Mouse (Mus musculus): Measurements from ENCODE around the gene Mia. TPM values are rescaled to one million over a fixed set of nuclear protein-coding genes. Genes with fewer than 3 reads are reported as not detected.

Gene Mia
- total RNA-seq, 2 experiments from 2014 or later, result 2.3 to 2.4 TPM

DNA sequence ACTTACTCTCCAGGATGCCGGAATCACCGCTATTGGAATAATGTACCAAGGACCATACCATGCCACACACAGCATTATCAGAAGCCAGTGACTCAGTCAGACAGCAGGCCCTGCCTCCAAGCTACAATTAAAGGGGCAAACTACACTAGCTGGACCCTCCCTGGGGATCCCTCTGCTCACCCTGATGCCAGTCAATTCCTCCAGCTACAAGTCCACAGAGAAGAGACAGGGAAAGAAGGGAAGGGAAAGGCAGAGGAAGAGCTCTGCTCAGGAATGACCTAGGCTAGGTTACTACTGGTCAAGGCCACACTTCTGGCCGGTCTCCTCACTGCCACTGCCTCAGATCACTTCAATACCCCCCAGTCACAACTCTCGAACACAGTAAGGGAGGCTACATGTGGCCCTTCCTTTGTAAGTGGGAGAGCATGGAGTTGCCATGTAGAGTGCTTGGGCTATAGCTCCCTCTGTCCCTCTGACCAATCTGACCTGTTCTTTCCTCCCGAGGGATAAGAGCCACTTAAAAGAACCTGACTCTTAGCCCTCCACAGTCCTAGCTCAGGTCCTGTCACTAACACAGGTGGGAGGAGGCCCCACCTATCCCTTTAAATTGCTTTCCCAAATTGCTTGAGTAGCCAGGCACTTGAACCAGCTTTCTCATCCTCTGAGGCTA, 18.0 kb downstream of the Mia start:
- intact Hi-C loops (cut with DNase I), result no loop called here
- DNase-seq, result no peak

DNA sequence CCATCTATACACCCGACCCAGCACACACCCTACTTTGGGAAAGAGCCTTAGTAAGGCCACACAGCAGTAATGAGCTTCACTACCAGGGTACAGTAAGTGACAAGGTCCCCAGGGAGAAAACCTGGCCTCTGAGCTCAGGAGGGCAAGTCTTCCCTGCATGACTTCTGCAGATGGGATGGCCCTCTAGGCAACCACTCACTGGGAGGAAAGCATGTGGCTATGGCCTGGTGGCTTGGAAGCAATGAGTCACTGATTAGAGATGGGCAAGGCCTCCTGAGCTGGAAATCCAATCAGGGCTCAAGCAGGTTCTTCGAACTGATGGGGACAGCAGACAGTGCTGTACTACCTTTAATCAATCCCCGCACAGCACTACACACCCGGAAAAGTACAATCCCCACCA, 19.2 kb downstream of the Mia start:
- no peak for DNase-seq
- intact Hi-C loops (cut with DNase I), result no loop called here

DNA sequence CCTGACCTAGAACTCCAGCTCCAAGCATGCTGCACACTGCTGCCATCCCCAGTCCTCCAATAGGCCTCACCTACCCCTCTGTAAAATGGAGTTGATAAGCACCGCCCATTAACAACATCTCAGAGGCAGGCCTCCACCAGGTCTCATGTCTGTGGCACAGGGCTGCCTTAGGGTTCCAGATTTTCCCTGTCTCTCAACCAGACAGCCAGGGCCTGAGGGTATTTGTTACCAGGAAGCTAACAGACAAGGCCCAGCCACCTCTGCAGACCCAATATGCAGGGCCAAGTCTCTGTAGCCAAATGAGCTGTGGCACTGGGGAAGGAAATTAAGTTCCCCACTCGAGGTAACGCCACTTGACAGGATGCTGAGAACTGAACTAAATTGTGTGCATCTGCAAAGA, 20.0 kb downstream of the Mia start:
- DNase-seq, result no peak
- intact Hi-C loops (cut with DNase I), result no loop called here

DNA sequence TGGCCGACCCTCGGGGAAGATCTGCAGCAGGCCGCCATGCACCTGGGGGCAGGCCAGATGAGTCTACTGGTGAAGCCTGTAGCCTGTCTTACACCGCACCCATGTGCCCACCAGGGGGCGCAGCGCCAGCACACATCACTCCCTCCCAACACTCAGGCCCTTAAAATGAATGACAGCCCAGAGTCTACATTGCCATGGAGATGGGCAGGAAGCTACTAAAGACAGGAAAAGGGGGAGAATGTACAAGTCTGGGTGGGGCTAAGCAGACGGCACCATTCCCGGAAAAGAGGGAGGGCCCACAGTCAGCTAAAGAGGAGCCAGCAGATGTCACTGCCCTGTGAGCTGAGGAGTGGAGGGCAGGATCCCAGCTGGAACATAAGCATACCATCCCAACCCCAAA, 21.1 kb downstream of the Mia start:
- intact Hi-C loops (cut with DNase I), result no loop called here
- peak; percentile 90 for DNase-seq

DNA sequence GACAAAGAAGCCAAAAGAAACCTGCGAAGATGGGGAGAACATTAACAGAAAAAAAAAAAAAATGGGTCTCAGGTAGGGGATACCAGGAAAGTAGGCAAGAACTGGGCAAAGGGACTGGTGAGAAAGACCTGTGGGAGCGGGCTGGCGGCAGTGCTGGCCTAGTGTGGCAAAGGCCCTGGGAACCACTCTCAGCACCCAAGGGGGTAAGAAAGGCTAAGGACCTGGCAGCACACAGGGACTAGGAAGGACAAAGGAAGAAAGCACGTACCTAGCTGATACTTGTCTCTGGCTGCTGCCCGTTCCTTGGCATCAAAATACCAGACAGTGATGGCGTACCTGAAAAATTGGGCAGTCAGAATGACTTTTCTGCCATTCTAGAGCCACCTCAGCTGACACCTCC, 21.7 kb downstream of the Mia start:
- DNase-seq, result no peak
- intact Hi-C loops (cut with DNase I), result no loop called here

DNA sequence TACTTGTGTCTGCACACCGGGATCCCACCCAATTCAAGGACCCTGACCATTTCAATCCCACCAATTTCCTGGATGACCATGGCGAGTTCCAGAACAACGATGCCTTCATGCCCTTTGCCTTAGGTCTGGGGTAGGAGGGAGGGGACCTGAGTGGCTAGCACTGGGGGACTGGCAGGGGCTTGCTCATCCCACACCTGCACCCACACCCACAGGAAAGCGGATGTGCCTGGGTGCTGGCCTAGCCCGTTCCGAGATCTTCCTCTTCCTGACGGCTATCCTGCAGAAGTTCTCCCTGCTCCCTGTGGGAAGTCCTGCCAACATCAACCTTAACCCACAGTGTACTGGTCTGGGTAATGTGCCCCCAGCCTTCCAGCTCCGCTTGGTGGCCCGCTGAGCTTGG, 22.8 kb downstream of the Mia start:
- intact Hi-C loops (cut with DNase I), result no loop called here
- no peak for DNase-seq

DNA sequence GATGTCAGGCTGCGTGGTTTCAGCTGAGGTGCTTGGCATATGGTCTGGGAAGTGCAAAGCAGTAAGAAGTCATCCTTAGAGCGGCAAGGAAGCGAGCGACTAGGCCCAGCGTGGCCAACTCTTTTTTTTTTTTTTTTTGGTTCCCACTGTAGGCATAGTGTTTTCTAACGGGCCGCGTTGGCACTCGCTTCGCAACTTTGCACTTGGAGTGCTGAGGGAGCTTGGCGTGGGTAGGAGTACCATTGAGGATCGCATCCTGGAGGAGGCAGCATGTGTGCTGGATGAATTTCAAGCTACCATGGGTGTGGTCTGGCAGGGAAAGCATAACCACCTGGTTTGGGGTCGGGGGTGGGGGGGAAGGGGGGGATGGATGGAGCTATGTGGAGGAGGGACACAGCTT, 25.0 kb downstream of the Mia start:
- no peak for DNase-seq
- intact Hi-C loops (cut with DNase I), result no loop called here

DNA sequence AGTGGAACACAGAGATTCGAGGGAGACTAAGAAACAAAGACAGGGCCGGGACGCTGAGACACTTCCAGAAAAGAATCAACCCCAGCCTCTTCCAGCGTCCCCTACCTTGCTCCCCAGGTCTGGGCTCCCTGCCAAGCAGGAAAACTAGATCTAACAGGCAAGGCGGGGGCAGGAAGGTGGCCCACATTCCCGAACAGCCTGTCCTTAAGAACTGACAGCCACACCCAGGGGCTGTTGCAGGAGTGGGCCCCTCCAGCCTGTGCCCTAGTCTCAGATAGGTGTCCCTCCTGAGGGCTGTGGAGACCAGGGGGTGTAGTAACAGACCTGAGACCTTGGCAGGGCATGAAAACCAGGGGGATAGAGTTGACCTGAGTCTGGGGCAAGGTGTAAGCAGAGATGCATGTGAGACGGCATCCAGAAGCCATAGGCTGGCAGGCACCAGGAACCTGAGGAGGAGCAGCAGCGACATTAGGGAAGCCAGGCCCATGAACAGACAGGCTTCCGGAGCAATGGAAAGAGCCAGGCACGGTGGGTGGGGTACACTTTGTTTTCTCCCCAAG, 27.7 kb downstream of the Mia start, which contains the start of gene Cyp2t4:
Gene Cyp2t4 (plus strand): TSS at position 510 of the 560 bp plus-strand sequence.
- no peak for DNase-seq
- intact Hi-C loops (cut with DNase I), result no loop called here

DNA sequence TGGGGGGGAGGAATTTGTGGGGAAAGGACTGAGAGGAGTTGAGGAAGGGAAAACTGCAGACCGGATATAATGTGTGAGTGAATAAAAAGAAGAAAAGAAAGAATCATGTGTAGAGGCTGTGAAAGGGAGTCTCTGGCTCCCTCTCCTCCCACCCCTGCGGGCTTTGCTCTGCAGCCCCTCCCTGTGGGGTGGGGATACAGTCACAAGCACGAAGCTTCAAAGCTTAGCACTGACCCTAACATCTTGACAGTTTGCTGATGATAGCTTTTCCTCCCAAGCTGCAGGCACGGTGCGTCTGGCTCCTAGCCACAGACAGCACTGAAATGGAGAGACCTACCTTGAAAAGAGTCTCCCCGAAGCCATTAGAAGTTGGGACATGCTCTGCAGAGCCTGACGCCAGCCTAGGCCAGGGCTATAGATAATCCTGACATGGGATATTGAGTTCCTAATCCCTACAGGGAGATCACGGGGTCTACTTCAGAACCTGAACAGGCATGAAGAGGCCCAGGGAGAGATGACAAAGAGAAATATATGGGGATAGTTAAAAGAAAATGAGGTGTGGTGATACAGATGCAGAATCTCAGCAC, 44.5 kb downstream of the Mia start:
- no peak for DNase-seq
- intact Hi-C loops (cut with DNase I), result no loop called here

DNA sequence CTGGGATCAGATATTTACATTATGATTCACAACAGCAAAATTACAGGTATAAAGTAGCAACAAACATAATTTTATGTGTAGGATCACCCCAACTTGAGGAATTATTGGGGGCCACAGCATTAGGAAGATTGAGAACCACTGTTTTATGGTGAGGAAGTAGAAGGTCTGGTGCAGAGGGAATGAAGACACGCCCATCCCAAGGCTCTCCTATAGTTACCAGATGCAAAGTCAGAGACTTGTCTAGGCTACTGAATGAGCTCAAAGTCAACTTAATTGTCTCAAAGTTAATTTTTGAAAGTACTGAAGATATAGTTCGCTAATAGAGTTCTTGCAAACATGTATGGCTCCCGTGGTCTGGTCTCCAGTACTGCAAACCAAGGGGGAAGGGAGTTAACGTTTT, 47.2 kb downstream of the Mia start:
- intact Hi-C loops (cut with DNase I), result no loop called here
- DNase-seq, result no peak

DNA sequence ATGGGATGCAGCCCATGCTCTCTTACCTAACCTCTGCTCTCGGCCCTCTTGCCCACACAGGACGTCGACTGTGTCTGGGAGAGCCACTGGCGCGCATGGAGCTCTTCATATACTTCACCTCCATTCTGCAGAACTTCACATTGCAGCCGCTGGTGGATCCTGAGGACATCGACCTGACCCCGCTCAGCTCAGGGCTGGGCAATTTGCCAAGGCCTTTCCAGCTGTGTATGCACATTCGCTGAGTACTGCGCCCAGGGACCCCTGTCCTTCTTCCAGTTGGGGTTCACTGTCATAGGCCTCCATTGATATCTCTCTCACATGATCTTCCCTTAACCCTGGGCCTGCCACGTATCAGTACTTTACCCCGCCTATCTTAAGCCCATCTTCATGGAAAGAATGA, 47.8 kb downstream of the Mia start:
- intact Hi-C loops (cut with DNase I), result no loop called here
- no peak for DNase-seq

DNA sequence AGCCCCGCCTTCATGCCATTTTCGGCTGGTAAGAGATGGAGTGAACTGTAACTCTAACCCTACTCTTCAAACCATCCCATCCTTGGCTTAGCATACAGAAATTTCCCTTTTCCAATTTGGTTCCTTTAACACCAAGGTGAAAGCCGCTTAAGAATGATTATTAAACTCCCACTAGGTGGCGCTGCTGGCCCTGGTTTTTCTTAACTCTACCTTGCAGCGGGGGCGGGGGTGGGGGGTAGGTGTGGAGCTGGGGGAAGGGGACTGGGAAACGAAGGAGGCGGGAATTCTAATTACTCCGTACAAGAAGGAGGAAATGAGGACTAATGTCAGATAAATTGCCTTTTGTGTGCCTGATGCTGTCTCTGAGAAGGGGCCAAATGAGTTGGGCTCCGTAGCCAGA, 48.4 kb downstream of the Mia start:
- DNase-seq, result peak; percentile 75
- intact Hi-C loops (cut with DNase I), result no loop called here

DNA sequence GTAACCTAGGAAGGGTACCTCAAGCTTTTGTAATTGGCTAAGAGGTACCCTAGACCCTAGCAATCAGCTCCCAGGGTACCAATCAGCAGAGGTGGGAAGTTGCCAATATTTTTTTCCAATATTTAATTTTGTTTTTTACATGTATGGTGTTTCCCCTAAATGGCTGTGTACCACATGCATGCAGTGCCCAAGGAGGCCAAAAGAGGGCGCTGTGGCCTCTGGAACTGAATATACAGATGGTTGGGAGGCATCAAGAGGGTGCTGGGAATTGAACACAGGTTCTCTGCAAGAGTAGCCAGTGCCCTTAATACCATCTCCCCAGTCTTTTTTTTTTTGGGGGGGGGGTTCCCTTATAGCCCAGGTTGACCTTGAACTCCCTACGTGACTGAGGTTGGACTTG, 49.6 kb downstream of the Mia start:
- DNase-seq, result no peak
- intact Hi-C loops (cut with DNase I), result no loop called here

DNA sequence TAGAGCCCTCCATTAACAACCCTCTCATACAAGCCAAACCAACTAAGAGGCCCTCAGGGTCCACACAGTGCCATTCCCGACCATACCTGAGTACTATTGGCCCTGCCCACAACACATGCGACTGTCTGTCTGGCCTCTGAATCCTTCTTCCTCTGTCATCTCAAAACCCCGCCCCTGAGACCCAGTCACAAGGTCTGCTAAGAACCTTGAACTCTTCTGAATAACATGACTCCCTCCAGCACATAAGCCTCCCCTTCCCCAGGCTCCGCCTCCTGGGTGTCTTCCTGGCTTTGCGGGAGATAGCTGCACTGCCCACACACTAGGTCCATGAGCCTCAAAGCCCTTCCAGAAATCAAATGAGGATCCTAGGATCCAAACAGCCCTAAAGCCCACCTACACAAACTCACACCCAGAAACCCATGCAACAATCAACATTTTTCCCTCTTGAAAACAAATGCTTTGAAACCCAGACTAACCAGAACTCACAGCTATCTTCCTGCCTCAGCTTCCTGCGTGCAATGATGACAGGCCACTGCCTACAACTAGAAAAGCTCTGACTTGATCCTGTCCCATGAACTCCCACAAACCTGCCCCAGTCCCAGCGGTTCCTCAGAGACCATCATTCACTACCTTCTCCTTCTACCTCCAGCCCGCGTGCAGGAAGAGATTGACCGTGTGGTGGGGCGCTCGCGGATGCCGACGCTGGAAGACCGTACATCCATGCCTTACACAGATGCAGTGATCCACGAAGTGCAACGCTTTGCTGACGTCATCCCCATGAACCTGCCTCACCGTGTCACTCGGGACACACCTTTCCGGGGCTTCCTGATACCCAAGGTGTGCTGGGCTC, 50.2 kb downstream of the Mia start:
- no peak for DNase-seq
- intact Hi-C loops (cut with DNase I), result no loop called here

DNA sequence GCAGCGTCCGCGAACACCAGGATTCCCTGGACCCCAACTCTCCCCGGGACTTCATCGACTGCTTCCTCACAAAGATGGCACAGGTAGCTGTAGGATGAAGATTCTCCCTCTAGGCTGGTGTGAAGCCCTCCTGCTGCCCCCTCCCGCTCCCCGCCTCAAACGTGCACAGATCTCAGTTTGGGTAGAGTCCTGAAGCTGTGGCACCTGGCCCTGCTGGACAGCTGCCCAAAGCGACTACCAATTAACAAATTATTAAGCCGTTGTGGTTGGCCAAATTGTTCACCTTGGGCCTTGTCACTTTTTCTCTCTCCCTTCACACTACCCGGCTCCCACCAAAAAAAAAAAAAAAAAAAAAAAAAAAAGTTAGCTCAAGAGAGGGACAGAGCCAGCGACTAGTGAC, 51.1 kb downstream of the Mia start:
- no peak for DNase-seq
- intact Hi-C loops (cut with DNase I), result no loop called here

Small RNA genes lying within 50 kb of the gene (microRNA-seq; reads per million reads assigned to microRNA genes)
- not detected for gene Mir1191
- 0.90 reads per million for gene Mir3101

Other genes starting within 250 kb of the Mia start
- not detected for gene Cyp2a22, start 241.8 kb downstream of the Mia start, total RNA-seq (2021)
- not detected for gene Cyp2a12, start 152.1 kb downstream of the Mia start, total RNA-seq (2021)
- gene Cyp2f2, start 61.2 kb downstream of the Mia start, total RNA-seq (2021), result not detected
- not detected for gene Cyp2t4, start 27.4 kb downstream of the Mia start, total RNA-seq (2021)
- gene Egln2, start 14.4 kb downstream of the Mia start, total RNA-seq (2021), result 10 to 100 TPM; 89.8 to 91.3 TPM
- 10 to 100 TPM; 86.0 to 89.0 TPM for gene Rab4b, start 2.3 kb downstream of the Mia start, total RNA-seq (2021)
- not detected for gene Gm21983, start 71 bp downstream of the Mia start, total RNA-seq (2021)
- gene BC024978, start 14.6 kb upstream of the Mia start, total RNA-seq (2021), result 10 to 100 TPM; 16.3 to 18.0 TPM
- 100 to 1,000 TPM in 1 of 2 experiments, 10 to 100 TPM in 1; 98.6 to 110 TPM for gene Snrpa, start 15.1 kb upstream of the Mia start, total RNA-seq (2021)
- gene Itpkc, start 47.5 kb upstream of the Mia start, total RNA-seq (2021), result 10 to 100 TPM; 14.1 to 14.3 TPM
- 10 to 100 TPM; 23.6 to 27.0 TPM for gene Coq8b, start 51.9 kb upstream of the Mia start, total RNA-seq (2021)
- gene Numbl, start 77.3 kb upstream of the Mia start, total RNA-seq (2021), result 100 to 1,000 TPM; 101 to 104 TPM
- gene Ltbp4, start 156.5 kb upstream of the Mia start, total RNA-seq (2021), result 10 to 100 TPM; 41.9 to 52.7 TPM
- 10 to 100 TPM; 47.2 to 52.4 TPM for gene Shkbp1, start 174.9 kb upstream of the Mia start, total RNA-seq (2021)
- gene Gm20479, start 176.3 kb upstream of the Mia start, total RNA-seq (2021), result not detected

Data from left cerebral cortex, postnatal 4 days (tissue).